Mouse (Mus musculus) layer of hippocampus, adult 2 months (tissue): ENCODE results near the gene Mocs2. TPM values are rescaled to one million over a fixed set of nuclear protein-coding genes. Genes with fewer than 3 reads are reported as not detected.

ENCODE experiments used
- DNase-seq, 2 experiments: peaks; one replicate each; pipeline ENCODE4 v3.0.0; 2022; ENCODE audit warnings: low spot score in 2 of 2
- H3K27ac ChIP-seq: fragments of 200-600 bp; 2 replicates; pipeline ENCODE4 v1.8.1; 2022
- H3K4me3 ChIP-seq: fragments of 200-600 bp; 2 replicates; pipeline ENCODE4 v1.8.1; 2022; ENCODE audit warnings: mild to moderate bottlenecking
- CTCF ChIP-seq: fragments of 200-600 bp; conservative IDR thresholded peaks from 2 replicates; pipeline ENCODE4 v1.8.1; 2022; ENCODE audit warnings: antibody characterized with exemption, mild to moderate bottlenecking, moderate library complexity
- total RNA-seq, 2 experiments: library from RNA; stranded (reverse); gene quantifications; 2 replicates each; pipeline ENCODE4 v1.2.3; 2021

Gene Mocs2
- total RNA-seq, 2 experiments from 2014 or later: 79.8 to 86.7 TPM

- Histone ChIP-seq H3K27ac (peak overlapping the region; percentile 36; the same call in 1 of the 2 replicates), H3K4me3 (no peak overlapping the region)
- no peak for DNase-seq
- no peak for TF ChIP-seq CTCF
Observed at GRCm38 (mm10) chr13:114834580-114834979, 16.5 kb downstream of the Mocs2 start.

GRCm38 (mm10) chr13:114837061-114837460 lies 19.0 kb downstream of the Mocs2 start:
- H3K27ac ChIP-seq: no peak overlapping the region; the same call in 1 of the 2 replicates
- DNase-seq: no peak
- no peak overlapping the region for H3K4me3 ChIP-seq
- no peak for TF ChIP-seq CTCF

GRCm38 (mm10) chr13:114838535-114838990 lies 20.5 kb downstream of the Mocs2 start:
- no peak for TF ChIP-seq CTCF
- DNase-seq: peak; percentile 50 to 66
- Histone ChIP-seq H3K4me3 (no peak overlapping the region), H3K27ac (peak overlapping the region; percentile 73)

GRCm38 (mm10) chr13:114839098-114839497 lies 21.1 kb downstream of the Mocs2 start:
- no peak for TF ChIP-seq CTCF
- Histone ChIP-seq H3K27ac (peak overlapping the region; percentile 73), H3K4me3 (no peak overlapping the region)
- DNase-seq: no peak

GRCm38 (mm10) chr13:114840545-114840944 lies 22.5 kb downstream of the Mocs2 start:
- TF ChIP-seq CTCF: no peak
- Histone ChIP-seq H3K4me3 (no peak overlapping the region), H3K27ac (no peak overlapping the region)
- DNase-seq: no peak

GRCm38 (mm10) chr13:114843318-114843717 lies 25.3 kb downstream of the Mocs2 start:
- H3K27ac ChIP-seq: no peak overlapping the region
- no peak for TF ChIP-seq CTCF
- DNase-seq: no peak
- no peak overlapping the region for H3K4me3 ChIP-seq

- no peak for TF ChIP-seq CTCF
- H3K4me3 ChIP-seq: no peak overlapping the region
- DNase-seq: no peak
- no peak overlapping the region for H3K27ac ChIP-seq
Observed at GRCm38 (mm10) chr13:114845804-114846203, 27.8 kb downstream of the Mocs2 start.

- no peak overlapping the region for H3K27ac ChIP-seq
- no peak for TF ChIP-seq CTCF
- DNase-seq: no peak
- no peak overlapping the region for H3K4me3 ChIP-seq
Observed at GRCm38 (mm10) chr13:114848945-114849344, 30.9 kb downstream of the Mocs2 start.

- no peak overlapping the region for H3K4me3 ChIP-seq
- no peak for DNase-seq
- no peak overlapping the region for H3K27ac ChIP-seq
- no peak for TF ChIP-seq CTCF
Observed at GRCm38 (mm10) chr13:114852264-114853111, 34.5 kb downstream of the Mocs2 start.

- no peak for DNase-seq
- no peak for TF ChIP-seq CTCF
- H3K4me3 ChIP-seq: no peak overlapping the region
- H3K27ac ChIP-seq: no peak overlapping the region
Observed at GRCm38 (mm10) chr13:114853152-114853551, 35.1 kb downstream of the Mocs2 start.

- DNase-seq: no peak
- Histone ChIP-seq H3K4me3 (no peak overlapping the region), H3K27ac (no peak overlapping the region)
- TF ChIP-seq CTCF: no peak
Observed at GRCm38 (mm10) chr13:114854023-114854422, 36.0 kb downstream of the Mocs2 start.

- Histone ChIP-seq H3K27ac (no peak overlapping the region), H3K4me3 (no peak overlapping the region)
- no peak for DNase-seq
- TF ChIP-seq CTCF: no peak
Observed at GRCm38 (mm10) chr13:114854428-114854827, 36.4 kb downstream of the Mocs2 start.

- peak overlapping the region; percentile 27; the same call in 1 of the 2 replicates for H3K4me3 ChIP-seq
- no peak for TF ChIP-seq CTCF
- no peak overlapping the region for H3K27ac ChIP-seq
- no peak for DNase-seq
Observed at GRCm38 (mm10) chr13:114855573-114856268, 37.7 kb downstream of the Mocs2 start.

- no peak overlapping the region for H3K27ac ChIP-seq
- no peak for TF ChIP-seq CTCF
- no peak overlapping the region for H3K4me3 ChIP-seq
- no peak for DNase-seq
Observed at GRCm38 (mm10) chr13:114856269-114856627, 38.2 kb downstream of the Mocs2 start.
